Mouse (Mus musculus) left cerebral cortex, postnatal 4 days (tissue): ENCODE measurements around the gene Olfr715. TPM values are rescaled to one million over a fixed set of nuclear protein-coding genes. Genes with fewer than 3 reads are reported as not detected.
"Not testable (repeated sequence)": the region's sequence is repeated elsewhere in the genome, so short reads cannot be mapped to it uniquely, and the experiment has no call there.

Experiments used
- DNase-seq: peaks from one replicate; pipeline ENCODE4 v3.0.0-alpha.2; 2022
- intact Hi-C: fragments of 180-260 bp; cut with DNase I; formaldehyde crosslinking; loops from one replicate; pipeline ENCODE4 v1.15.1; 2025
- total RNA-seq, 2 experiments: library from RNA; stranded (reverse); gene quantifications; 2 replicates each; pipeline ENCODE4 v1.2.3; 2021

The Olfr715 gene
- under 1 TPM in 1 of 2 experiments, not detected in 1; 0.08 TPM for total RNA-seq

- intact Hi-C loops, DNase-seq: not testable (repeated sequence)
Measured at GRCm38 (mm10) chr7:107130983-107131382, at the start of gene Olfr715. Gene Olfr715, minus strand, starts transcription at chr7:107131083.

GRCm38 (mm10) chr7:107180406-107180805 lies 49.5 kb upstream of the Olfr715 start:
- intact Hi-C loops = no loop called here

GRCm38 (mm10) chr7:107166690-107167089 lies 35.8 kb upstream of the Olfr715 start, which contains the start of gene Nlrp14:
Gene Nlrp14, plus strand, starts transcription at chr7:107166990.
- DNase-seq = no peak
- intact Hi-C loops = no loop called here

More at GRCm38 (mm10) chr7:107180406-107180805, 49.5 kb upstream of the Olfr715 start:
- DNase-seq = no peak

- intact Hi-C loops, DNase-seq: not testable (repeated sequence)
Measured at GRCm38 (mm10) chr7:107138027-107138426, 7.1 kb upstream of the Olfr715 start, which contains the start of gene Olfr716. Gene Olfr716, plus strand, starts transcription at chr7:107138327.

- intact Hi-C loops, DNase-seq: not testable (repeated sequence)
Measured at GRCm38 (mm10) chr7:107110269-107110668, 20.6 kb downstream of the Olfr715 start, which contains the start of gene Olfr715b. Gene Olfr715b, minus strand, starts transcription at chr7:107110369.

GRCm38 (mm10) chr7:107092920-107093319 lies 38.0 kb downstream of the Olfr715 start, which contains the start of gene Olfr17:
Gene Olfr17, plus strand, starts transcription at chr7:107093220.
- no peak for DNase-seq
- intact Hi-C loops = no loop called here

Other genes with a start within 250 kb of the Olfr715 start
- gene Olfr706, start 242.9 kb downstream of the Olfr715 start, total RNA-seq = not detected
- not detected for gene Olfr707, start 229.8 kb downstream of the Olfr715 start, total RNA-seq
- not detected for gene Olfr1532-ps1, start 223.1 kb downstream of the Olfr715 start, total RNA-seq
- gene Olfr709-ps1, start 198.9 kb downstream of the Olfr715 start, total RNA-seq = not detected
- gene Olfr710, start 182.8 kb downstream of the Olfr715 start, total RNA-seq = not detected
- gene Olfr6, start 167.1 kb downstream of the Olfr715 start, total RNA-seq = not detected
- not detected for gene Olfr711, start 155.6 kb downstream of the Olfr715 start, total RNA-seq
- not detected for gene Olfr2, start 125.0 kb downstream of the Olfr715 start, total RNA-seq
- not detected for gene Olfr713, start 99.9 kb downstream of the Olfr715 start, total RNA-seq
- not detected for gene Olfr714, start 60.1 kb downstream of the Olfr715 start, total RNA-seq
- not detected for gene Olfr17, start 37.9 kb downstream of the Olfr715 start, total RNA-seq
- not detected for gene Olfr715b, start 20.7 kb downstream of the Olfr715 start, total RNA-seq
- gene Olfr716, start 7.2 kb upstream of the Olfr715 start, total RNA-seq = not detected
- gene Nlrp14, start 35.9 kb upstream of the Olfr715 start, total RNA-seq = not detected
- not detected for gene Rbmxl2, start 78.4 kb upstream of the Olfr715 start, total RNA-seq
- 10 to 100 TPM; 19.1 to 20.6 TPM for gene Syt9, start 239.6 kb upstream of the Olfr715 start, total RNA-seq